19 mouse cellular contexts compared by ENCODE assay signal in the genomic region with DNA sequence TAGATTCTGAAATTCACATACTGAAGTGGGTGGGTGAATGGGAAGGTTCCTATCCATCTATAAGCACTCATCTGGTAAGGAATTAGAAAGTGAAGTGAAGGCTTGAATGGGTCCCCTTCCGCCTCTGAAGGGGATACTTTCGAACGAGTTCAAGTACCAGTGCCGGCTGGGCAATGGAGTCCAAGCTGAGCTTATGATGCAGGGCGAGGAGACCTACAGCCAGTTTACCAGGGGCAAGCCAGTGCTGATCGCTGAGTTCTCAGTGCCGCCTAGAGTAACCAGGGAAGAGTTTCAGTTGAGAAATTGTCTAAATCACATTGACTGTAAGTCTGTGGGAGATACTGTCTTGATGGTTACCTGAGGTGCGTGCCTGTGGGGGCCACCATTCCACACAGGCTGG. TPM values are rescaled to one million over a fixed set of nuclear protein-coding genes. Genes with fewer than 3 reads are reported as not detected.
"Had no signal": no experiment of that assay in that cellular context is flagged by ENCODE, and none has a peak within 500 bp of the region (broad histone marks: within the 10 kb centered on the region; RNA-seq: fewer than 3 reads in every experiment).

No protein-coding gene starts in this region.

- H3K9ac ChIP-seq: lung, embryonic 14.5 days; midbrain, embryonic 13.5 days; midbrain, embryonic 15.5 days; neural tube, embryonic 13.5 days; neural tube, embryonic 15.5 days had no signal

- H3K9me3 ChIP-seq: midbrain, embryonic 10.5 days; midbrain, embryonic 13.5 days; midbrain, embryonic 15.5 days; neural tube, embryonic 13.5 days; neural tube, embryonic 15.5 days had no signal

- H3K27ac ChIP-seq: midbrain, embryonic 10.5 days; midbrain, embryonic 13.5 days; midbrain, embryonic 15.5 days; neural tube, embryonic 13.5 days; neural tube, embryonic 15.5 days had no signal

- H3K4me2 ChIP-seq: lung, embryonic 14.5 days; midbrain, embryonic 13.5 days; midbrain, embryonic 15.5 days; neural tube, embryonic 13.5 days; neural tube, embryonic 15.5 days had no signal

- H3K36me3 ChIP-seq: midbrain, embryonic 10.5 days; midbrain, embryonic 13.5 days; midbrain, embryonic 15.5 days; neural tube, embryonic 13.5 days; neural tube, embryonic 15.5 days had no signal

- DNase-seq: lung, adult 18-20 months; lung, embryonic 14.5 days; lung, postnatal 10 days; lung, postnatal 4 days; retina, postnatal 1 day; right cerebral cortex, adult 18-20 months; right cerebral cortex, postnatal 25 days; right cerebral cortex, postnatal 4 days; spleen, adult 18-20 months; thymus, adult 18-20 months; thymus, postnatal 14 days; thymus, postnatal 36 days had no signal

- H3K27me3 ChIP-seq: midbrain, embryonic 13.5 days; midbrain, embryonic 15.5 days; neural tube, embryonic 13.5 days; neural tube, embryonic 15.5 days had no signal

- ATAC-seq: midbrain, embryonic 13.5 days; midbrain, embryonic 15.5 days had no signal

- H3K4me3 ChIP-seq: midbrain, embryonic 10.5 days; midbrain, embryonic 13.5 days; midbrain, embryonic 15.5 days; myocyte; neural tube, embryonic 13.5 days; neural tube, embryonic 15.5 days had no signal

RNA-seq across cellular contexts. Expression of a gene that starts 19.1 kb away (rescaled TPM):
- total RNA-seq: megakaryocyte-erythroid progenitor cell, adult 5-6 weeks had no signal
